Mouse (Mus musculus) E14TG2a.4 (cell line): ENCODE results near the gene Dbi.

Experiments
- CTCF ChIP-seq: conservative IDR thresholded peaks from 2 replicates; pipeline ENCODE4 v1.5.1; 2014; ENCODE audit warnings: low read length
- NANOG ChIP-seq: IDR thresholded peaks from 2 replicates; pipeline ENCODE4 v1.6.1; 2014; ENCODE audit warnings: borderline replicate concordance, low read length, mixed read lengths
- POU5F1 ChIP-seq: IDR thresholded peaks from 2 replicates; pipeline ENCODE4 v1.6.1; 2014; ENCODE audit warnings: low read length, borderline replicate concordance

GRCm38 (mm10) chr1:120072900-120073299 lies 48.0 kb downstream of the Dbi start:
- TF ChIP-seq CTCF (no peak), NANOG (no peak), POU5F1 (no peak)
